Mouse (Mus musculus) adrenal gland, adult (tissue): ENCODE measurements around the gene Tcap.

Experiments
- DNase-seq, 2 experiments: peaks; one replicate each; pipeline ENCODE4 v3.0.0; 2022 to 2023; ENCODE audit warnings: low spot score in 1 of 2; ENCODE audit not compliant: inconsistent age in 2 of 2

The Tcap gene

GRCm38 (mm10) chr11:98354445-98354844, 29.2 kb upstream of the Tcap start:
- DNase-seq, result no peak

GRCm38 (mm10) chr11:98355732-98356299, 27.8 kb upstream of the Tcap start:
- DNase-seq, result peak; percentile 35 to 85

DNA sequence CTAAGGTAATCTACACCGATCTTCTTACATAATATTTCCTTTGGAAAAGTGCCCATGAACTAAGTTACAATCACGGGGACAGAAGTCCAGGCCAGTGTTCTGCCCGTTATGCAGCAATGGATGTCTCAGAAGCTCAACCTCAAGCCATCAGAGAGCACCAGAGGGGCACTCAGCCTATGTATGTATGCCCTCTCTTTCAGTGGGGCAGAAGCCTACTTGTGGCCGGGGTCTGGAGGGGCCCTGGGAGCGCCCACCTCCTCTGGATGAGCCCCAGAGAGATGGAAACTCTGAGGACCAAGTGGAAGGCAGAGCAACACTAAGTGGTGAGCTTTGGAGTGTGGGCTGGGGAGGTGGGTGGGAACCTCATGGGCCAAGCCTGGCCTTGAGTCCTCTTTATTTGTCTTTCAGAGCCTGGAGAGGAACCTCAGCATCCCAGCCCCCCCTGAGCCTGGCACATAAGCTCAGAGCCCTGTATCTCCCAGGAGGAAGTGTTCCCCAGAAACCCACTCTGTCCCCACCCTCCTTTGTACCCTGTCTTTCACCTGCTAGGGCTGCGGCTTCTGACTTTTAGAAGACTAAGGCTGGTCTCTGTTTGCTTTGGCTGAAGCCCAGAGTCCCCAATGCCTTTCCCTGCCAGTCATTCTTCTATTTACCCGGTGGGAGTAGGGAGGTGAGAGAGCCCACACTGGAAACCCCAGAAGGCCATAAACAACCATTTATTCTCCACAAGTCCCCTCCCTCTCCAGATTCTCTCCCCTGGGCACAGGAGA, 26.8 kb upstream of the Tcap start:
- no peak for DNase-seq

- DNase-seq, result no peak
These were observed 26.0 kb upstream of the Tcap start for GRCm38 (mm10) chr11:98357396-98358160.

- peak; percentile 91 to 95 for DNase-seq
These were observed 25.2 kb upstream of the Tcap start, which contains the start of gene Stard3 for GRCm38 (mm10) chr11:98358161-98359083. TSS of gene Stard3 (plus strand) at chr11:98358368.

- no peak for DNase-seq
These were observed 22.6 kb upstream of the Tcap start for GRCm38 (mm10) chr11:98360866-98361521.

DNA sequence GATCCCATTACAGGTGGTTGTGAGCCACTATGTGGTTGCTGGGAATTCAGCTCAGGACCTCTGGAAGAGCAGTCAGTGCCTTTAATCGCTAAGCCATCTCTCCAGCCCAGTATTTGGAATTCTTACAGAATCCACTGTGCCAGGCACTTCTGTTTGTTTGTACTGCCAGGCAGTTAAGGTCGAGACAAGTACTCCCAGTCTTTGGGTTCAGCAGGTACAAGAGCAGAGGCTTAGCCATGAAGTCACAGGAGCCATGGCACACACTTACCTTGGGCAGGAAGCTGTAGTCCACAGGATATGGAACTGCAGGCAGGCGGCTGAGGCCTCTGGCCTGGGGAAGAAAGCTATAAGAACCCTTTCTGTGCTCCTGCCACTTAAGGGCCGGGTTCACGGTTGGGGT, 19.8 kb upstream of the Tcap start:
- no peak for DNase-seq

GRCm38 (mm10) chr11:98364410-98364809, 19.2 kb upstream of the Tcap start:
- no peak for DNase-seq

DNA sequence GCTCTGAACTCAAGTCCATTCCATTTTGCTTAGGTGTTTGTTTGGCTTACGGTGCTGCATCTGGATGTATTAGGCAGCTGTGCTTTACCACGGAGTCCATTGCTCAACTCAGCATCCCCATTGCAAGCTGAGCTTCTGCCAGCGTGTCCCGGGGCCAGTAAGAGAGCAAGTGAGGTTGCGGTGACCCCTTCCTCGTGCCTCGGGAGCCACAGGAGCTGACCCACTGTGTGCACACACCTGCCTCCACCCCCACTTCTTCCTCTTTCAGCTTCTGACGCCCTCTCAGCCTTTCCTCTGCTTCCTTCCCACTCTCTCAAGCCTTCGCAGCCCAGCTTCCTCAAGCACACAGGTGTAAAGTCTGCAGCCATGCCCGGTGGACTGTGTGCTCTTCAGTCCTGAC, 17.3 kb upstream of the Tcap start:
- DNase-seq, result no peak

GRCm38 (mm10) chr11:98367171-98367862, 16.3 kb upstream of the Tcap start:
- DNase-seq, result no peak

DNA sequence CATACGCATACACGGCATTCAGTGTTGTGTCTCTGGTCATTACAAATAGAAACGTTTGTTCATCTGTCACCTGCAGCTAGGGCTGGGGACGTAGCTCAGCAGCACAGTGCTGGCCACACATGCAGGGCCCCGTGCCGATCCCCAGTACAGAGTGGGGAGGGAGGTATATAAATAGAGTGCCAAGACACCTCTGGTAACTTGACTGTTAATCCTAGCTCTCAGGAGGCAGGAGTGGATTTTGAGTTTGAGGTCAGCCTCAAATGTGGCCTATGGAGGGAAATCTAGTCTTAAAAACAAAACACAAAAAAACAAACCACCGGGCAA, 15.8 kb upstream of the Tcap start:
- no peak for DNase-seq

DNA sequence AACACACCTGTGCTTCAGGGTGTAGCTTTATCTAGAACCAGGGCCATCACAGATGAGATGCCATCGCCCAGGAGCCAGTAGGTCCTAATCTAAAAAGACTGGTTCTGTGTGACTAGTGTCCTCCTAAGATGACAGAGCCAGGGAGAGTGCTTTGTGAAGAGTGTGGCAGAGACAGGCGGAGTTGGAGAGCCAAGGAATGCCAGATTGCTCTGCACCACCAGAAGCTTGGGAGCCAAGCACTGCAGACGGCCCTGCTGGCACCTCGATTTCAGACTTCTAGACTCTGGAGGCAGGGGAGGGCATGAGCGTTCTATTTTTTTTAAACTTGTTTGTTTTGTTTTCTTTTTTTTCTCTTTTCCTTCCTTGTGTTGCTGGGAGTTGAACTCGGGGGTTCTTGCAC, 14.3 kb upstream of the Tcap start:
- DNase-seq, result no peak

GRCm38 (mm10) chr11:98370588-98370987, 13.0 kb upstream of the Tcap start:
- no peak for DNase-seq

DNA sequence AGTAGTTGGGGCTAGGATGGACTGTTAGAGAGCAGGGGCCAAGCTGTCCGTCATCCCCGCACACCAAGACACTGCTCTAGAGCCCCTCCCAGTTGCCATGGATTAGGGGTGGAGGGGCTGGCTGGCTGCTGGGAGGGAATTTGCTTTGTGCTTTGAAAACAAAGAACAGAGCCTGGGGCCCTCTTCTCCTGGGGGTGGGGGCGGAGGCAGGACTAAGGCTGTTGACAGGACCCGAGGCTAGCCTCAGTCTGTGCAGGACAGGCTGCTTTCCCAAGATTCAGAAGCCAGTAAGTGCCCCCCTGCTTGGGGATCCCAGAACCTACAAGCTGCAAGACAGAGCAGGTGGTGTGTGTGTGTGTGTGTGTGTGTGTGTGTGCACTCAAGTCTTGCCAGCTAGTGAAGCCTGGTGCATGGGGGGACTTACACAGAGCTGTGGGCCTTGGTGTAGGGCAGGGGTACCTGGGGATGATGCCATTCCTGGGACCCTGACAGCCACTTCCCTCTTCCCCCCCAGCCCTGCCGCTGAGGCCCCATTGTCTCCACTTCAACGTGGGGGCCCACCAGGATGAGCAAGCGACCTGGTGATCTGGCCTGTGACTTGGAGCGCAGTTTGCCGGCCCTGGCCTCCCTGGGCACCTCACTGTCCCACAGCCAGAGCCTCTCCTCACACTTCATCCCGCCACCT, 11.9 kb upstream of the Tcap start:
- no peak for DNase-seq

DNA sequence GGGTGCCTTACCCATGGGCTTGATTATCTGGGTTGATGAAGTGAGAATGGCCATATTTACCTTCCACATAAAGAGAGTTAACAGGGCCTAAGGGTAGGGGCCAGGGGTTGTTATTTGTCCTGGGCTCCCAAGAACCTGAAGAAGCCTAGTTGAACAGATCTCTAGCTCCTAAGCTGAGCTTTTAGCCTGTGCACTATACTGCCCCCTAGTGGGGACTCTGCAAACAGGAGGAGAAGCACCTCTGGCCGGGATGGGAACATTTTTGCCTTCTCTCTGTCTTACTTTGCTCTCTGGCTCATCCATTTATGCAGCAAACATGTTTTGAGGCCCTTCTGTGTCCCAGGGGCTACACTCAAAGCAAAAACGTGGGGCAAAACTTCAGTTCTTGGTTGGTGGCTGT, 11.2 kb upstream of the Tcap start:
- peak in 1 of 2 experiments; percentile 82 for DNase-seq

GRCm38 (mm10) chr11:98373244-98373643, 10.4 kb upstream of the Tcap start:
- DNase-seq, result no peak

- DNase-seq, result no peak
These were observed 9.3 kb upstream of the Tcap start for GRCm38 (mm10) chr11:98374266-98374665.

DNA sequence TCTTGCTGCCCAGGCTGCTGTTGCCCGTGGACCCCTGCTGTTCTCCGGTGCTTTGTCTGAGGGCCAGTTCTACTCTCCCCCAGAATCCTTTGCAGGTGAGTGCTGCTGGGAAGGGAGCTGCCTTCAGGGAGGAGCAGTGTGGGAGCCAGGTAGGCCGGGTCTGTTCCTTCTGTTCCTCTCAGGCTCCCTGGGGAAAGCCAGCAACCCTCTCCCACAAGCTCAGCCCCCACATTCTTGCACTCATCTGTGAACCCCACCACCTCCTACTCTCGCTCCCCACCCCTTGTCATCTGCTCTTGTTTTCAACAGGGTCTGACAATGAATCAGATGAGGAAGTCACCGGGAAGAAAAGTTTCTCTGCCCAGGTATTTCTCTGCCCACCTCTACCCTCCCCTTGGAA, 6.9 kb upstream of the Tcap start:
- no peak for DNase-seq

DNA sequence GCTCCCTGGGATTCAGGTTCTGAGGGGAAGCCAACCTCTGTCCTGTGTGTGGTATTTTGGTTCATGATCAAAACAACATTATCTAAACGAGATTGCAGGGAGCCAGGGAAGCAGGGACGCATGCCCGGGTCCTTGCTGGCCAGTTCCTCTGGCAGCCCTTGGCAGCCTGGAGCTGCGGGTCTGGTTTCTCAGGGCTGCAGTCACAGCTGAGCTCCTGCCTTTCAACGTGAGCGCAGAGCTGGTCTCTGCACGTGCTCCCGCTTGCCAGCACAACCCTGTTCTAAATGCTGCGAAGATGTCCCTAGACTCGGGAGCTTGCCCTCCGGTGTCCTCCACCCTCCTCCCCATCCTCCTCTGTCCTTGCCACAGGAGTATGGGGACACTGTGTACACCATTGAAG, 5.8 kb upstream of the Tcap start:
- DNase-seq, result no peak
